Comparison of ENCODE assay signal across 9 mouse cellular contexts in genomic region chrX:106485671-106486070, GRCm38 (mm10). TPM values are rescaled to one million over a fixed set of nuclear protein-coding genes. Genes with fewer than 3 reads are reported as not detected.
DNase-seq lines count a peak whose midpoint lies in the region; ATAC-seq and TF ChIP-seq lines count a peak whose summit lies in the region.
"Had no signal": no experiment of that assay in that cellular context is flagged by ENCODE, and none has a peak within 500 bp of the region (broad histone marks: within the 10 kb centered on the region; RNA-seq: fewer than 3 reads in every experiment).

No protein-coding gene starts in this region.

- no peak for TF ChIP-seq EP300 in ES-Bruce4 (IDR thresholded peaks at IDR 0.05; ENCODE audit: insufficient read depth, low read depth, low read length)

- H3K4me2 ChIP-seq in heart, embryonic 12.5 days: peak overlapping the region; percentile 85
- peak overlapping the region; percentile 65 for H3K4me2 ChIP-seq in forebrain, embryonic 16.5 days (ENCODE audit: low read length)
- H3K4me2 ChIP-seq in liver, embryonic 15.5 days: peak overlapping the region; percentile 46

- no peak for DNase-seq in heart, adult 8-10 months (ENCODE audit: low spot score)
- no peak for DNase-seq in cerebellum, adult 11 months
- DNase-seq in right cerebral cortex, postnatal 36 days (ENCODE audit: low spot score in 2 of 2): no peak
- DNase-seq in thymus, postnatal 14 days: no peak

- no peaks in the 10 kb centered on the region for H3K9me3 ChIP-seq in heart, embryonic 12.5 days (replicated peaks)
- no peaks in the 10 kb centered on the region for H3K9me3 ChIP-seq in ES-Bruce4 (replicated peaks; ENCODE audit: control insufficient read depth, insufficient read depth, low read length, poor library complexity, severe bottlenecking)
- no peaks in the 10 kb centered on the region for H3K9me3 ChIP-seq in forebrain, embryonic 16.5 days (ENCODE audit: control insufficient read depth, low read length)
- H3K9me3 ChIP-seq in liver, embryonic 15.5 days (replicated peaks): no peaks in the 10 kb centered on the region

- no peak overlapping the region for H3K27ac ChIP-seq in heart, embryonic 12.5 days (ENCODE audit: poor library complexity, severe bottlenecking)
- H3K27ac ChIP-seq in ES-Bruce4 (ENCODE audit: insufficient read depth, low read length): no peak overlapping the region
- H3K27ac ChIP-seq in forebrain, embryonic 16.5 days (ENCODE audit: low read length): no peak overlapping the region
- no peak overlapping the region for H3K27ac ChIP-seq in liver, embryonic 15.5 days (replicated peaks)

- ATAC-seq in heart, embryonic 12.5 days (ENCODE audit: insufficient number of reproducible peaks, low FRiP score): peak; percentile 36; the same call in 1 of the 2 replicates
- peak; percentile 43; the same call in 1 of the 2 replicates for ATAC-seq in forebrain, embryonic 16.5 days
- ATAC-seq in liver, embryonic 15.5 days (ENCODE audit: insufficient read depth): no peak

- no peaks in the 10 kb centered on the region for H3K4me1 ChIP-seq in heart, embryonic 12.5 days (replicated peaks)
- H3K4me1 ChIP-seq in ES-Bruce4 (ENCODE audit: control insufficient read depth, insufficient read depth, low read length): no peaks in the 10 kb centered on the region
- H3K4me1 ChIP-seq in forebrain, embryonic 16.5 days (replicated peaks; ENCODE audit: control insufficient read depth, insufficient read depth, low read length): peaks cover 3% of the 10 kb centered on the region; the same call in 1 of the 2 replicates
- no peaks in the 10 kb centered on the region for H3K4me1 ChIP-seq in liver, embryonic 15.5 days (replicated peaks)

- no peaks in the 10 kb centered on the region for H3K36me3 ChIP-seq in heart, embryonic 12.5 days
- H3K36me3 ChIP-seq in ES-Bruce4 (ENCODE audit: control insufficient read depth, insufficient read depth, low read length, poor library complexity, severe bottlenecking): no peaks in the 10 kb centered on the region
- no peaks in the 10 kb centered on the region for H3K36me3 ChIP-seq in forebrain, embryonic 16.5 days (ENCODE audit: control insufficient read depth, insufficient read depth)
- H3K36me3 ChIP-seq in liver, embryonic 15.5 days (replicated peaks): no peaks in the 10 kb centered on the region

- TF ChIP-seq POLR2A in ES-Bruce4 (IDR thresholded peaks at IDR 0.05; ENCODE audit: insufficient read depth, low read length): no peak

- H3K9ac ChIP-seq in heart, embryonic 12.5 days: peak overlapping the region; percentile 71
- peak overlapping the region; percentile 66 for H3K9ac ChIP-seq in ES-Bruce4 (ENCODE audit: low read depth, poor library complexity, severe bottlenecking)
- H3K9ac ChIP-seq in forebrain, embryonic 16.5 days (replicated peaks; ENCODE audit: low read depth, low read length): no peak overlapping the region
- no peak overlapping the region for H3K9ac ChIP-seq in liver, embryonic 15.5 days

- WGBS in heart, embryonic 12.5 days: 14% methylated on average over 13 of the region's 13 CpGs
- 27% methylated on average over 7 of the region's 13 CpGs for WGBS in forebrain, embryonic 16.5 days
- 15% methylated on average over 7 of the region's 13 CpGs for WGBS in liver, embryonic 15.5 days (ENCODE audit: insufficient replicate concordance)

- peak overlapping the region; percentile 59 for H3K4me3 ChIP-seq in heart, embryonic 12.5 days
- H3K4me3 ChIP-seq in ES-Bruce4 (ENCODE audit: low read depth, low read length): peak overlapping the region; percentile 56
- H3K4me3 ChIP-seq in forebrain, embryonic 16.5 days (replicated peaks; ENCODE audit: low read length): peak overlapping the region; percentile 40
- peak overlapping the region; percentile 32 for H3K4me3 ChIP-seq in liver, embryonic 15.5 days (replicated peaks)

- no peak for TF ChIP-seq CTCF in ES-Bruce4 (IDR thresholded peaks at IDR 0.05; ENCODE audit: low read depth, low read length)

- H3K27me3 ChIP-seq in heart, embryonic 12.5 days (replicated peaks): 0 out of 2 replicates have a peak, but pooled peaks cover 7% of the 10 kb centered on the region
- no peaks in the 10 kb centered on the region; the same call in 1 of the 2 replicates for H3K27me3 ChIP-seq in ES-Bruce4 (ENCODE audit: control insufficient read depth, insufficient read depth, low read length, poor library complexity, severe bottlenecking)
- H3K27me3 ChIP-seq in forebrain, embryonic 16.5 days (replicated peaks; ENCODE audit: control insufficient read depth, insufficient read depth, low read length): peaks cover 13% of the 10 kb centered on the region; the same call in 1 of the 2 replicates
- H3K27me3 ChIP-seq in liver, embryonic 15.5 days: peaks cover 41% of the 10 kb centered on the region

RNA-seq across cellular contexts. Expression of gene Fndc3c1, which starts 0.5 kb away (rescaled TPM):
- polyA plus RNA-seq in heart, embryonic 12.5 days (2016; fragmentation: Nextera tagmentation; extraction: Ambion mirVana): 5.3 and 6.3 TPM in 2 replicates
- total RNA-seq in heart, adult 8-10 months (2022): not detected
- polyA plus RNA-seq in ES-Bruce4 (2011; ENCODE audit: insufficient read depth, insufficient read length, low read depth, missing spikeins): 69.0 and 70.9 TPM in 2 replicates
- 0.20 and 0.21 TPM in 2 replicates for polyA plus RNA-seq in forebrain, embryonic 16.5 days (2015; fragmentation: Nextera tagmentation; extraction: Ambion mirVana)
- polyA plus RNA-seq in liver, embryonic 15.5 days (2015; fragmentation: Nextera tagmentation; extraction: Ambion mirVana): 0.21 and 0.55 TPM in 2 replicates
- polyA plus RNA-seq: C2C12 had no signal

Comparison
In these comparisons a context has a peak if more than half of its experiments do, and no peak if none do; other contexts are left out.
1. H3K9ac ChIP-seq: peak in heart, embryonic 12.5 days (single experiment) and ES-Bruce4 (single experiment); none in forebrain, embryonic 16.5 days (single experiment) and liver, embryonic 15.5 days (single experiment).
2. Peak in every context shown above with its lines, with median percentiles within 50 percentile points of each other: H3K4me2 ChIP-seq and H3K4me3 ChIP-seq.